ENCODE assay signal across 36 mouse cellular contexts in genomic region chr19:19170807-19171206, GRCm38 (mm10). TPM values are rescaled to one million over a fixed set of nuclear protein-coding genes. Genes with fewer than 3 reads are reported as not detected.
"Had no signal": no experiment of that assay in that cellular context is flagged by ENCODE, and none has a peak within 500 bp of the region (broad histone marks: within the 10 kb centered on the region; RNA-seq: fewer than 3 reads in every experiment).

No protein-coding gene starts in this region.

- H3K4me3 ChIP-seq: limb, embryonic 10.5 days; limb, embryonic 12.5 days; limb, embryonic 13.5 days; limb, embryonic 15.5 days; liver, embryonic 12.5 days; liver, embryonic 13.5 days; liver, embryonic 15.5 days; lung, embryonic 15.5 days; megakaryocyte, embryonic 14.5 days; midbrain, embryonic 12.5 days; midbrain, embryonic 13.5 days; midbrain, embryonic 15.5 days; myocyte; neural tube, embryonic 12.5 days; neural tube, embryonic 13.5 days had no signal

- H3K27ac ChIP-seq: limb, embryonic 10.5 days; limb, embryonic 12.5 days; limb, embryonic 13.5 days; limb, embryonic 15.5 days; liver, embryonic 12.5 days; liver, embryonic 13.5 days; liver, embryonic 14.5 days; liver, embryonic 15.5 days; lung, embryonic 15.5 days; macrophage; midbrain, embryonic 12.5 days; midbrain, embryonic 13.5 days; midbrain, embryonic 15.5 days; neural tube, embryonic 12.5 days; neural tube, embryonic 13.5 days had no signal

- H3K36me3 ChIP-seq: limb, embryonic 10.5 days; limb, embryonic 12.5 days; limb, embryonic 13.5 days; limb, embryonic 15.5 days; liver, embryonic 12.5 days; liver, embryonic 13.5 days; liver, embryonic 15.5 days; lung, embryonic 15.5 days; midbrain, embryonic 12.5 days; midbrain, embryonic 13.5 days; midbrain, embryonic 15.5 days; neural tube, embryonic 12.5 days; neural tube, embryonic 13.5 days had no signal

- H3K9ac ChIP-seq: limb, embryonic 12.5 days; limb, embryonic 13.5 days; limb, embryonic 15.5 days; liver, embryonic 12.5 days; liver, embryonic 13.5 days; liver, embryonic 14.5 days; liver, embryonic 15.5 days; liver, postnatal 0 days; lung, embryonic 14.5 days; lung, embryonic 15.5 days; midbrain, embryonic 12.5 days; midbrain, embryonic 13.5 days; midbrain, embryonic 15.5 days; neural tube, embryonic 12.5 days; neural tube, embryonic 13.5 days had no signal

- H3K4me1 ChIP-seq: limb, embryonic 10.5 days; limb, embryonic 12.5 days; limb, embryonic 13.5 days; limb, embryonic 15.5 days; liver, embryonic 12.5 days; liver, embryonic 13.5 days; liver, embryonic 15.5 days; lung, embryonic 15.5 days; megakaryocyte, embryonic 14.5 days; midbrain, embryonic 12.5 days; midbrain, embryonic 13.5 days; neural tube, embryonic 12.5 days; neural tube, embryonic 13.5 days had no signal

- DNase-seq: left cerebral cortex, postnatal 4 days; liver; liver, embryonic 13.5 days; liver, postnatal 0 days; lung, adult 18-20 months; lung, adult 2 months; lung, embryonic 14.5 days; lung, postnatal 10 days; lung, postnatal 14 days; lung, postnatal 36 days; lung, postnatal 4 days; midbrain, embryonic 14.5 days had no signal

- H3K9me3 ChIP-seq: limb, embryonic 10.5 days; limb, embryonic 12.5 days; limb, embryonic 13.5 days; limb, embryonic 15.5 days; liver, embryonic 12.5 days; liver, embryonic 15.5 days; lung, embryonic 15.5 days; midbrain, embryonic 12.5 days; midbrain, embryonic 13.5 days; midbrain, embryonic 15.5 days; neural tube, embryonic 12.5 days; neural tube, embryonic 13.5 days had no signal

- H3K27me3 ChIP-seq: limb, embryonic 12.5 days; limb, embryonic 13.5 days; limb, embryonic 15.5 days; liver, embryonic 12.5 days; liver, embryonic 13.5 days; liver, embryonic 15.5 days; lung, embryonic 15.5 days; megakaryocyte, embryonic 14.5 days; midbrain, embryonic 12.5 days; midbrain, embryonic 13.5 days; midbrain, embryonic 15.5 days; neural tube, embryonic 12.5 days; neural tube, embryonic 13.5 days had no signal

- H3K4me2 ChIP-seq: limb, embryonic 12.5 days; limb, embryonic 13.5 days; limb, embryonic 15.5 days; liver, embryonic 11.5 days; liver, embryonic 12.5 days; liver, embryonic 13.5 days; liver, embryonic 15.5 days; lung, embryonic 14.5 days; lung, embryonic 15.5 days; midbrain, embryonic 12.5 days; midbrain, embryonic 13.5 days; midbrain, embryonic 15.5 days; neural tube, embryonic 12.5 days; neural tube, embryonic 13.5 days had no signal

- ATAC-seq: liver, embryonic 12.5 days; liver, postnatal 0 days; lung, postnatal 0 days; midbrain, embryonic 13.5 days; midbrain, embryonic 15.5 days; midbrain, embryonic 16.5 days had no signal

RNA-seq across cellular contexts. Expression of gene Rorb, which starts 59.8 kb away (rescaled TPM):
- total RNA-seq: liver, adult 2 months; megakaryocyte progenitor cell, adult 5-6 weeks; megakaryocyte, adult 5-6 weeks; megakaryocyte-erythroid progenitor cell, adult 5-6 weeks; monocyte, adult 5-6 weeks had no signal
- polyA plus RNA-seq: liver, adult 2 months; liver, embryonic 14.5 days; liver, postnatal 0 days; macrophage had no signal
